Mouse (Mus musculus): Measurements from ENCODE around the gene Grin2c.

Grin2c gene

DNA sequence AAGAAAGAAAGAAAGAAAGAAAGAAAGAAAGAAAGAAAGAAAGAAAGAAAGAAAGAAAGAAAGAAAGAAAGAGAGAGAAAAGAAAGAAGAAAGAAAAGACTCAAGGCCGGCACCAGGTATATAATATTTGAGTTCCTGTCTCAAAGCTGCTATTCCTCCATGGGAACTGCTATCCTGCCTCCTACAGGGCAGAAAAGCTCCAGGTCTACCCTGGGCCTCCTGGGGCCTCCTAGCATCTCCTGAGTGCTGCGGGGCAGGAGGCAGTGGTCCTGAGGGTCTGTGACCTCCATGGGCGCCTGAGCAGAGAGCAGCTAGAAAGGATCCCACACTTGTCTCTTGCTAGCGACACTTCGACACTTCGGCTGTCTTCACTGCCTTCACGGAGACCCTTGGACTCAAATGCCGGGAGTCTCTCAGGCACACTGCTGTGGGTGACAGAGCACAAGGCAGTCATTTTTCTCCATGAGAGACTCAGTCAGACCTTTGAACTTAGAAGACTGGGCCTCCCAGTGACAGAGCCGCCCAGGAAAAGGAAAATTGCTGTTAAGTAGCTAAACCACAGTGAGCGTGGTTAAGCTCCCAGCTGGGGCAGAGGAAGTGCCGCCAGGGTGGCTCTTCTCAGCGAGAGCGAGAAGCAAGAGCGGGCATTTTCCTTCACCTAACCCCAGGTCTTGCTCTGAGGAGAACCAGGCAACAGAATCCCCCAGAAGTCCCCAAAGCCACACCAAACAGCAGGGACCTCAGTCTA is 35.7 kb downstream of the Grin2c start:
- no peak for DNase-seq (ENCODE audit: low spot score)

GRCm38 (mm10) chr11:115229021-115229930 is 37.8 kb downstream of the Grin2c start:
- DNase-seq (ENCODE audit: low spot score) = no peak

DNA sequence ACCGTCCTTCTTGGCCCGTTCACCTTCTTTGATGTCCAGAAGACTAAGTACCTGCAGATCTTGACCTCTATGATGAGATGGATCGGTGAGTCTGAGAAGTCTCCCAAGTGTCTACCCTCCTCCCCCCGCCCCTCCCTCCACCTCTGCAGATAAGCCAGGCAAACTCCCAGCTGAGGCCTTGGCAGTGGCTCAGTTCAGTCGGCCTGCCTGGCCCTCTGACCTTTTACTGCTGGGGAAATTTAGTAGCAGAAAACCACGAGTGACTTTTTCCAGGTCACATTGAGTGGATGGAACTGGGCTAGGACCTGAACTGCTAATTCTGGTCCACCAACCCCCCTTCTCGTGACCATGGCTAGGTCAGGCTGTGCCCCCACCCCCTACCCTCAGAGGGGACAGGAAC is 38.6 kb downstream of the Grin2c start:
- no peak for DNase-seq (ENCODE audit: low spot score)

DNA sequence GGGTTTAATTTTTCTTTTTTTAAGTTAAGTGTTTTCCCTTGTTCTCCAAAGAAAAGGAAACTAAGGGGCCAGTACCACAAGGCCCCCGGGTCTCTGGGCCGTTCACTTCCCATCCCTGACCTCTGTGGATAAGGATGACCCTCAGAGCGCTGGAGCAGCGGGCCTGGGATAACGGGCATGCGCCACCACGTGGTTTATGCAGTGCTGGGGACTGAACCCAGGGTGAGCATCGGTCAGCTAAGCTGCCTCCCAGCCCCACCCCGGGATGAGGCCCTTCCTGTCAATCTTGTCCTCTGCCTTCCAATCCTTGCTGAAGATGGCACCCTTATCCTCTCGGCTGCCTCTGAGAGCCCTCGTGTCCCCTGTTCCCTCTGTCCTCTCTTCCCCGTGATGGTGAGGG is 39.4 kb downstream of the Grin2c start:
- no peak for DNase-seq (ENCODE audit: low spot score)

GRCm38 (mm10) chr11:115226811-115227491 is 40.1 kb downstream of the Grin2c start:
- DNase-seq (ENCODE audit: low spot score) = no peak

DNA sequence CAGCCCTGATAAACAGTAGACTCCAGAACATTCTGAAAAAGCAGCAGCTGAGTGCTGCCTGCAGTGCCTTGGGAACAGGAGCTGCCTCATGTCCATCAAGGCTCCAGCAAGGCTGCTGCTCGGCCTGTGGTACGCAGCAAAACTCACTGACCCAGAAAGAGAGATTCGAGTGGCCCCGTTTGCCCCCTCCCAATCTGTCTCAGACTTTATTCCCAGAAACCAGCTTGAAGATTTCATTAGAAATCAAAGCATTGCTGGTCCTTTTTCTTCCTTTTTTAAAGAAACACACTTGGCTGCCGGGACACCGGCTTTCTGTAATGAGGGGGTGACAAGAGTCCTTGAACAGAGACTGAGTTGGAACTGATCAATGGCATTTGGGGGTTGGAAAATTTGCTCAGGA is 41.7 kb downstream of the Grin2c start:
- DNase-seq (ENCODE audit: low spot score) = no peak

DNA sequence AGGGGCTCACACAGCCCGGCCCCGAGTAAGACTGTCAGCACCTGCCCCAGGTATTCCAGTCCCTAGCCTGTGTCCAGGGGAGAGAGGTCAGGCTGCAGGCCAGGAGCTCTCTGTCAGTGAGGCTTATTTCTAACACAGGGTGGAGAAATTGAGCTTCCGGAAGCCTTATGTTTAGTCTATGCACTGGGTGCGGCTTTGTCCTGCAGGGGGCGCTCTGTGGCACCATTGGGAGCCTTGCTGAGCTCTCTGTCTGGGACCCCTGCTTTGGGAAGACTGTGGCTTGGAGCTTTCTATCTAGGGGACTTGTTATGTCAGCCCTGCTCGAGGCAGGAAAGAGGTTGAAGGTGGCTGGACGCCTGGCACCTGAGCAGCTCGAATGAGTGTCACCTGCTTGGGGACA is 42.2 kb downstream of the Grin2c start:
- DNase-seq (ENCODE audit: low spot score) = no peak

GRCm38 (mm10) chr11:115223877-115224276 is 43.2 kb downstream of the Grin2c start:
- no peak for DNase-seq (ENCODE audit: low spot score)

GRCm38 (mm10) chr11:115223451-115223850 is 43.6 kb downstream of the Grin2c start:
- no peak for DNase-seq (ENCODE audit: low spot score)

- no peak for DNase-seq (ENCODE audit: low spot score)
These were observed 44.5 kb downstream of the Grin2c start for GRCm38 (mm10) chr11:115222570-115222969.

DNA sequence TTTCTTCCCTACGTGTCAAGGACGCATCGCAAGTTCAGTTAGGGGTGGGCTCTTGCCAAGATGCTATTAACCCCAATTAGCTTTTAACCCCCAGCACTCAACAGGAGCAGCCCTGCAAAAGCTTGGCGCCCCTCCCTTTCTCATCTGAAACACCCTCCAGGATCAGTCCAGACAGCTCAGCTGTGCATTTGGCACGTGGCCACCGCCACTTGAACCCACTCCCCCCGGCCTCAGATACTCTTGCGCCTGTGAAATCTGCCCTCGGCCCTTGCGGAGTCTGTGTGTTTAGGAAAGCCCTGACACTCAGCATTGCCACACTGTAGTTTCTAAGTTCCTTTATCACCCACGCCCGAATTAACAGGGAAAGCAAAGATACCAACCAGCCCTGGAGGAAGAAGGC is 45.0 kb downstream of the Grin2c start:
- no peak for DNase-seq (ENCODE audit: low spot score)

DNA sequence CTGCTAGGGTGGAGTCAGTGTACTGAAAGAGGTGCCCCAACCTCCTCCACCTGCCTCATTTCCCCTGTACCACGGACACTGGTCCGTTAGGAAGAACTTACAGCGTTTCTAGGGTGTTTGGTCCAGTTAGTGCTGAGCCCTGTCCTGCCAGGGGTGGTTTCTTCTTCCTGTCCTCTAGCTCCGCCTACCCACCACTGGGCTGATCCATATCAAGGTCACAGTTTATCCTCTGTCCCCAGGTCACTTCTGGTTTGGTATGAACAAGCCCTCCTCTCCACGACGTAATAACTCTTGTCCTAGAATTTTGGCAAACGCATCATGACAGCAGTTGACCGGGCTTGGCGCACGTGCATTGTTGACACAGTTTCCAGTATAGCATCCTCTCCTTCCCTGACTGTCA is 47.4 kb downstream of the Grin2c start:
- DNase-seq (ENCODE audit: low spot score) = no peak

DNA sequence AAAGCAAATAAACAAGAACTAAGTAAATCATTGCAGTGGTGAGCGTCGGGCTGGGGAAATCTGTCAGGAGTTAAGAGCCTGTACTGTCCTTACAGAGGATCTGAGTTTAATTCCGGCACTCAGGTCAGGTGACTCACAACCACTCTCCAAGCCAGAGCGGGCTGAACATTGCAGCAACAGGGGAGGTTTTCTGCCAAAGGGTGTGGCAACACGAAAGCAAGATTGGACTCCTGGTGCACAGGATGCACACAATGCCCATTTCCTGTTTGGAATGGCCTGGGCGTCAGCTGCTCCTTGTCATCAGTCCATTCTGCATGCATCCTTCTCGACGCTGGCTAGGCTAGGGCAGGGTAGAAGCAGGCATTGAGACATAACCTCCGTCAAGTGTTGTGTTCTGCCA is 47.8 kb downstream of the Grin2c start:
- no peak for DNase-seq (ENCODE audit: low spot score)

DNA sequence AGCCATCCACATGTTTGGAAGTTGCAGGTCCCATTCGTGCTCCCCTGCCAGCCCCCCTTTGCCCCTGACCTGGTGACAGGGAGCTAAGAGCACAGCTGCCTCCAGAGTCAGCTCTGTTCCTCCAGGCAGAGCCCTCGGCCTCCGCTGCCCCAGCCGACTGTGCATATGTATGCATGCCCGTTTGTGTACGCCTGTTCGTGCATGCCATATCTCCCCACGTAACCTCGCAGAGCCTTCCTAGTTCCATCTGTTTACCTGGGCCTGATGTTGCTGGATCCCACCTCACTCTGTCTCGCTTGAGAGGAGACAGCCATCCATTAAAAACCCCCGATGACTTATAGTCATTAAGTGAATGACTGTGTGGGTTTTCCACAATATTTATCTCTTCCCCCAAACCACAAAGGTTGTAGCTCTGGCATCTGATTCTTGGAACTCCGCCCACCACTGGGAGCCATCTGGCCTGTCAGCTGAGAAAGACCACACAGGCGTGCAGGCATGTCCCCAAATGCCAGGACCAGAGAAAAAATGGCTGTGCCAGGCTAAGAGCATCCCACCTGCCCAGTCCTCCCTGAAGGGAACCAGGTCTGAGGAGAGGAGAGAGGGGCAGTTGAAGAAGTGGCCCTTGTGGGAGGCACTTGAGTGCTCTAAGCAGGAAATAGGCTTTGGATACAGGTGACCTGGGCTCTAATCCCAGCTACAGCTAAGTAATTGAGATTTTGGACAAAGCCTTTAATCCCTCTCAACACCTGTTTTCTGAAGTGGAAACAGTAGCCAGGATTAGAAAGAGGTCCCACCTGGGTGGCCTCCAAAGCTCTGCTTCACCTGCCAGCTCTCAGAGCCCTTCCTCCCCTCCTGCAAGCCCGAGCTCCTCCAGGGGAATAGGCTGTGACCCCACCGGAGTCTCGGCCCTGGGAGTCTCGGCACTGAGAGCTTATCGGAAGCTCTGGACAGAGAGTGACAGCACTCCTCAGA is 49.3 kb downstream of the Grin2c start:
- DNase-seq (ENCODE audit: low spot score) = no peak

- no peak for DNase-seq (ENCODE audit: low spot score)
These were observed 51.9 kb downstream of the Grin2c start for GRCm38 (mm10) chr11:115215123-115215522.

DNA sequence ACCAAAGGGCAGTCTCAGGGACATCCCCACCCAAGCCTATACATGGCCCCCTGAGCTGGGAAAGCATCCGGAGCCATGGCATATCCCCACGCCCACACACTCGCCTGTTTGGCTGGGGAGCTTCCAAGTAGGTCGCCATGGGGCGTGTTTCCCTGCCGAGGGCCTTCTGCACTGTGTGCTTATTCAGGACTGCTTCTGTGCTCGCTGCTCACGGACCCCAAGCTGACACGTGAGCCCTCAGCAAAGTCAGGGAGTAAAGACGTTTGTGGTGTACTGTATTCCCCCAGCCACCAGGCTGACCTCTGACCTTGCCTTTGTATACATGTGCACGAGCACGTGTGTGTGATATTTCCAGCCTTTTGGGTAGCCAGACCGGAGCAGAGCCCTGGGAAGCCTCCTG is 54.9 kb downstream of the Grin2c start:
- no peak for DNase-seq (ENCODE audit: low spot score)

- no peak for DNase-seq (ENCODE audit: low spot score)
These were observed 57.1 kb downstream of the Grin2c start for GRCm38 (mm10) chr11:115209958-115210357.

- no peak for DNase-seq (ENCODE audit: low spot score)
These were observed 58.0 kb downstream of the Grin2c start for GRCm38 (mm10) chr11:115208776-115209732.

DNA sequence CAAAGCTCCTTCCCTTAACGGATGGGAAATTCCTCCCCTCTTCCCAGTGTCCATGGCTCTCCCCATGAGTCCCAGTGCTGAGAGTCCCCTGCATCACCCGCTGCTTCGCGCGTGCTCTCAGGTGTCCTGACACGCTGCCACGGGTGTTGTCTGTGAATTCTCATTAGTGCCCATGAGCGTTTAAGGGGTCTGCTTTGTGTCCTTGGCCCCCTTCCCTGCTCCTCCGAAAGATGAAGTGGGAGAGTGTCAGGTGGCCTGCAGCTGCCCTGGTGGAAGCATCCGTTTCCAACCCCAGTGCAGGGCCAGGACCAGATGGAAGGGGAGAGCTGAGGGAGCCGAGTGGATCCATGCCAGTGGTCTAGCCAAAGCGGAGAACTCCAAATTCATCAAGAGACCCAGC is 58.9 kb downstream of the Grin2c start:
- DNase-seq (ENCODE audit: low spot score) = no peak

DNA sequence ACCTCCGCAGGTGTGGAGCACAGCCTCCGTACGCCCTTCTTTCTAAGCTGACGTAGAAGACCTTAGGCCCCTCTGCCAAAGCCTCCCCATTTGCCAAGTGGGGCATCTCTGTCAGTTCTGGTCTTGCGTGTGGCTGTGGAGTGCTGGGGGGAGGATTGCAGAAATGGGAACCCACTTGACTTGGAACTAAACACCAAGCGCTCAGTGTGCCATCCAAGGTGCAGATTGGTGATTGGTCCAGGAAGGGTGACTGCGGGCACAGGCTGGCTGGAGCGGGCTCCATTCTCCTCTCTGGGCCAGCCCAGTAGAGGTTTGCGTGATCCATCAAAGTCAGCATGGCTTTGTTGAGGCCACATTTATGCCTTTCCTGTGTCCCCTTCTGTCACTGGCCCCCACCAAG is 64.3 kb downstream of the Grin2c start:
- no peak for DNase-seq (ENCODE audit: low spot score)
